Mouse (Mus musculus) neural tube, embryonic 13.5 days (tissue): Measurements from ENCODE around the gene Whrn. TPM values are rescaled to one million over a fixed set of nuclear protein-coding genes. Genes with fewer than 3 reads are reported as not detected.

Experiments
- ATAC-seq: fragments of 200-750 bp; cut with Nextera tagmentation; 2 replicates; pipeline ENCODE4 v1.8.0; 2017; ENCODE audit warnings: low read depth, mild to moderate bottlenecking, moderate TSS enrichment, moderate library complexity
- H3K27ac ChIP-seq: fragments of 300-500 bp; sonication (generic); replicated peaks from 2 replicates; pipeline ENCODE4 v1.5.1; 2015; ENCODE audit warnings: moderate library complexity, mild to moderate bottlenecking, inconsistent platforms
- H3K27me3 ChIP-seq: fragments of 300-500 bp; sonication (generic); 2 replicates; pipeline ENCODE4 v1.6.1; 2015; ENCODE audit warnings: mild to moderate bottlenecking, inconsistent platforms
- H3K36me3 ChIP-seq: fragments of 300-500 bp; sonication (generic); 2 replicates; pipeline ENCODE4 v1.6.1; 2015; ENCODE audit warnings: mild to moderate bottlenecking, inconsistent platforms
- H3K4me1 ChIP-seq: fragments of 300-500 bp; sonication (generic); replicated peaks from 2 replicates; pipeline ENCODE4 v1.6.1; 2015; ENCODE audit warnings: inconsistent platforms
- H3K4me2 ChIP-seq: fragments of 300-500 bp; sonication (generic); 2 replicates; pipeline ENCODE4 v1.6.1; 2015; ENCODE audit warnings: inconsistent platforms, mild to moderate bottlenecking, moderate library complexity
- H3K4me3 ChIP-seq: fragments of 300-500 bp; sonication (generic); 2 replicates; pipeline ENCODE4 v1.5.1; 2015; ENCODE audit warnings: mild to moderate bottlenecking, inconsistent platforms
- H3K9ac ChIP-seq: fragments of 300-500 bp; sonication (generic); 2 replicates; pipeline ENCODE4 v1.6.1; 2015; ENCODE audit warnings: moderate library complexity, mild to moderate bottlenecking, inconsistent platforms
- H3K9me3 ChIP-seq: fragments of 300-500 bp; sonication (generic); 2 replicates; pipeline ENCODE4 v1.6.1; 2016; ENCODE audit warnings: inconsistent platforms
- WGBS: fragments of 180-500 bp; shearing (Covaris S2); methylation state at CpG from one replicate; pipeline ENCODE4 v1.1.7; 2015; 5-methylcytosine and 5-hydroxymethylcytosine counted together
- polyA plus RNA-seq: library from polyadenylated mRNA; unstranded; fragments of >200 nt; fragmentation: Nextera tagmentation; extraction: Ambion mirVana; gene quantifications from 2 replicates; pipeline ENCODE4 v1.2.1, GENCODE M21; 2015

The Whrn gene
- polyA plus RNA-seq, 1 experiment from 2014 or later, result 5.6 TPM

- H3K9me3 ChIP-seq, result no peaks in the 10 kb centered on the region
- no peak for ATAC-seq
- H3K4me1 ChIP-seq, result peaks cover 61% of the 10 kb centered on the region
- H3K27ac ChIP-seq, result peak overlapping the region; percentile 84
- WGBS, result 59% methylated on average over 6 of the region's 6 CpGs
- H3K9ac ChIP-seq, result peak overlapping the region; percentile 52; the same call in 1 of the 2 replicates
- no peaks in the 10 kb centered on the region for H3K27me3 ChIP-seq
- peak overlapping the region; percentile 23 for H3K4me3 ChIP-seq
- peak overlapping the region; percentile 44 for H3K4me2 ChIP-seq
- peaks cover 3% of the 10 kb centered on the region; the same call in 1 of the 2 replicates for H3K36me3 ChIP-seq
These were observed 93.2 kb downstream of the Whrn start for GRCm38 (mm10) chr4:63402558-63402957.

- 89% methylated on average over 8 of the region's 10 CpGs for WGBS
- Histone ChIP-seq H3K4me1 (peaks cover 61% of the 10 kb centered on the region), H3K4me2 (peak overlapping the region; percentile 44; the same call in 1 of the 2 replicates)
These were observed 93.7 kb downstream of the Whrn start for GRCm38 (mm10) chr4:63402056-63402455.

GRCm38 (mm10) chr4:63401620-63402019 lies 94.2 kb downstream of the Whrn start:
- 0 out of 2 replicates have a peak overlapping the region, but pooled peaks have one; percentile 5 for H3K27ac ChIP-seq
- ATAC-seq, result no peak
- 83% methylated on average over 6 of the region's 6 CpGs for WGBS
- H3K9ac ChIP-seq, result no peak overlapping the region
- H3K27me3 ChIP-seq, result no peaks in the 10 kb centered on the region
- H3K4me2 ChIP-seq, result no peak overlapping the region
- H3K36me3 ChIP-seq, result peaks cover 8% of the 10 kb centered on the region; the same call in 1 of the 2 replicates
- H3K9me3 ChIP-seq, result no peaks in the 10 kb centered on the region
- H3K4me3 ChIP-seq, result no peak overlapping the region
- H3K4me1 ChIP-seq, result peaks cover 61% of the 10 kb centered on the region

More at GRCm38 (mm10) chr4:63402056-63402455, 93.7 kb downstream of the Whrn start:
- Histone ChIP-seq H3K27ac (no peak overlapping the region), H3K27me3 (no peaks in the 10 kb centered on the region), H3K9me3 (no peaks in the 10 kb centered on the region), H3K9ac (no peak overlapping the region), H3K4me3 (no peak overlapping the region), H3K36me3 (peaks cover 7% of the 10 kb centered on the region; the same call in 1 of the 2 replicates)
- ATAC-seq, result no peak

- no peak overlapping the region for H3K4me3 ChIP-seq
- H3K9ac ChIP-seq, result no peak overlapping the region
- H3K27me3 ChIP-seq, result no peaks in the 10 kb centered on the region
- no peak overlapping the region for H3K4me2 ChIP-seq
- H3K36me3 ChIP-seq, result peaks cover 13% of the 10 kb centered on the region; the same call in 1 of the 2 replicates
- H3K27ac ChIP-seq, result no peak overlapping the region
- peaks cover 57% of the 10 kb centered on the region for H3K4me1 ChIP-seq
- no peaks in the 10 kb centered on the region for H3K9me3 ChIP-seq
- ATAC-seq, result no peak
- WGBS, result 91% methylated on average over 18 of the region's 18 CpGs
These were observed 95.1 kb downstream of the Whrn start for GRCm38 (mm10) chr4:63400541-63401306.

GRCm38 (mm10) chr4:63399691-63400270 lies 96.0 kb downstream of the Whrn start:
- H3K9me3 ChIP-seq, result no peaks in the 10 kb centered on the region
- no peak for ATAC-seq
- 54% methylated on average over 8 of the region's 8 CpGs for WGBS
- H3K4me2 ChIP-seq, result no peak overlapping the region
- H3K27ac ChIP-seq, result no peak overlapping the region
- no peaks in the 10 kb centered on the region for H3K27me3 ChIP-seq
- H3K9ac ChIP-seq, result no peak overlapping the region
- H3K4me1 ChIP-seq, result peaks cover 48% of the 10 kb centered on the region
- H3K36me3 ChIP-seq, result peaks cover 23% of the 10 kb centered on the region
- H3K4me3 ChIP-seq, result no peak overlapping the region

- WGBS, result 72% methylated on average over 11 of the region's 11 CpGs
- Histone ChIP-seq H3K9ac (no peak overlapping the region), H3K4me3 (no peak overlapping the region), H3K27ac (no peak overlapping the region), H3K27me3 (no peaks in the 10 kb centered on the region), H3K4me2 (no peak overlapping the region), H3K9me3 (no peaks in the 10 kb centered on the region), H3K4me1 (peaks cover 40% of the 10 kb centered on the region), H3K36me3 (peaks cover 30% of the 10 kb centered on the region)
- no peak for ATAC-seq
These were observed 96.8 kb downstream of the Whrn start for GRCm38 (mm10) chr4:63398854-63399609.

GRCm38 (mm10) chr4:63397981-63398537 lies 97.7 kb downstream of the Whrn start:
- no peak for ATAC-seq
- Histone ChIP-seq H3K27ac (no peak overlapping the region), H3K27me3 (no peaks in the 10 kb centered on the region), H3K9ac (no peak overlapping the region), H3K4me3 (no peak overlapping the region), H3K36me3 (peaks cover 31% of the 10 kb centered on the region), H3K9me3 (no peaks in the 10 kb centered on the region), H3K4me1 (peaks cover 30% of the 10 kb centered on the region), H3K4me2 (no peak overlapping the region)
- 83% methylated on average over 10 of the region's 10 CpGs for WGBS

GRCm38 (mm10) chr4:63391322-63391721 lies 104.5 kb downstream of the Whrn start:
- H3K9me3 ChIP-seq, result no peaks in the 10 kb centered on the region

GRCm38 (mm10) chr4:63389887-63390528 lies 105.8 kb downstream of the Whrn start:
- Histone ChIP-seq H3K4me3 (no peak overlapping the region), H3K4me1 (peaks cover 28% of the 10 kb centered on the region), H3K27me3 (no peaks in the 10 kb centered on the region), H3K36me3 (peaks cover 23% of the 10 kb centered on the region), H3K4me2 (peak overlapping the region; percentile 16; the same call in 1 of the 2 replicates), H3K9me3 (no peaks in the 10 kb centered on the region), H3K27ac (peak overlapping the region; percentile 80; the same call in 1 of the 2 replicates), H3K9ac (0 out of 2 replicates have a peak overlapping the region, but pooled peaks have one; percentile 2)
- WGBS, result 49% methylated on average over 11 of the region's 11 CpGs
- ATAC-seq, result peak; percentile 75

More at GRCm38 (mm10) chr4:63391322-63391721, 104.5 kb downstream of the Whrn start:
- H3K27me3 ChIP-seq, result no peaks in the 10 kb centered on the region
- no peak overlapping the region for H3K4me3 ChIP-seq
- no peak overlapping the region for H3K4me2 ChIP-seq
- peaks cover 28% of the 10 kb centered on the region for H3K4me1 ChIP-seq
- ATAC-seq, result no peak
- 81% methylated on average over 6 of the region's 6 CpGs for WGBS
- no peak overlapping the region for H3K9ac ChIP-seq
- H3K36me3 ChIP-seq, result peaks cover 25% of the 10 kb centered on the region
- H3K27ac ChIP-seq, result no peak overlapping the region

- H3K9ac ChIP-seq, result 0 out of 2 replicates have a peak overlapping the region, but pooled peaks have one; percentile 14
- H3K36me3 ChIP-seq, result peaks cover 16% of the 10 kb centered on the region
- H3K4me1 ChIP-seq, result peaks cover 28% of the 10 kb centered on the region
- peak overlapping the region; percentile 16; the same call in 1 of the 2 replicates for H3K4me2 ChIP-seq
- H3K9me3 ChIP-seq, result no peaks in the 10 kb centered on the region
- 20% methylated on average over 8 of the region's 8 CpGs for WGBS
- peak; percentile 71 for ATAC-seq
- H3K27me3 ChIP-seq, result no peaks in the 10 kb centered on the region
- H3K4me3 ChIP-seq, result no peak overlapping the region
- peak overlapping the region; percentile 80 for H3K27ac ChIP-seq
These were observed 106.5 kb downstream of the Whrn start for GRCm38 (mm10) chr4:63389121-63389886.
